Mouse (Mus musculus): Measurements from ENCODE around the gene Myadm. TPM values are rescaled to one million over a fixed set of nuclear protein-coding genes. Genes with fewer than 3 reads are reported as not detected.

Myadm gene
- total and polyA plus RNA-seq, 3 experiments: 4.4 to 22.6 (median 4.6) TPM

DNA sequence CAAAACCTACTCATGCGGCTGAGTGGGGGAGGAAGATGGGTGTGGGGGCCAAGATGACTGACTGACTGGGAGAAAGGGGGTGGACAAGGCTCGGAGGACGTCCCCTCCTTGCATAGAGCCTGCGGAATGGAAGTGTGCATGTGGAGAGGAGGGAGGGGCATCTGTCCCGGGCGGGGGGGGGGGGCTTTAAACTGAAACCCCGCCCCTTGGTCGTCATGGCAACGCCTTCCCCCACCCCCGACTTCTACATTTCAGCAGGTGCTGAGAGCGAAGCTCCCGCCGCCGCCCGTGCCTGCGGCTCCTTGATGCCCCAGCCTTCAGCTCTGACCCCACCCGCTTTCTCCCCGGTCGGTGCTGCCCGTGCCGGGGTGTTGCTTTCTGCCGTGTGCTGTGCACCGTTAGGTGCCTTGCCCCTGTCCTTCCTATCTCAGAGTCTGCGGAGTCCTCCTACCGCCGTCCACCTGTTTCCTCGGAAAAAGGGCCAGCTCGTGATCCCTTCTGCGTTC lies 14.4 kb downstream of the Myadm start:
- dilution Hi-C loops (cut with MboI; ENCODE audit: extremely low pct_ligation_motif_present, extremely low pct_unique_long_range_greater_than_20kb, low sequenced_read_pairs): no loop called here
- H3K4me3 ChIP-seq (replicated peaks in 1 of 3; ENCODE audit: low read depth in 2 of 3, low read length in 2 of 3, poor library complexity in 1 of 3): peak overlapping the region; percentile 6 to 38 (median 15)
- TF ChIP-seq RAD21 (IDR thresholded peaks at IDR 0.05; ENCODE audit: low read depth, low read length): no peak
- no peak for TF ChIP-seq USF2 (conservative IDR thresholded peaks at IDR 0.05; ENCODE audit: low read depth, low read length)
- peak; percentile 65 for TF ChIP-seq MXI1 (IDR thresholded peaks at IDR 0.05; ENCODE audit: low read depth, low read length)
- no peak for TF ChIP-seq MAFK (IDR thresholded peaks at IDR 0.05; ENCODE audit: insufficient replicate concordance, low read length)
- TF ChIP-seq TBP (conservative IDR thresholded peaks at IDR 0.05; ENCODE audit: low read depth, low read length): no peak
- TF ChIP-seq JUN (IDR thresholded peaks at IDR 0.05; ENCODE audit: insufficient read depth, low read depth, low read length): no peak
- TF ChIP-seq SMC3 (IDR thresholded peaks at IDR 0.05; ENCODE audit: low read depth, low read length): no peak
- no peak for TF ChIP-seq EP300 (IDR thresholded peaks at IDR 0.05; ENCODE audit: low read length)
- TF ChIP-seq SIN3A (IDR thresholded peaks at IDR 0.05; ENCODE audit: low read length): peak; percentile 43; the same call in 1 of the 2 replicates
- TF ChIP-seq ZNF384 (IDR thresholded peaks at IDR 0.05; ENCODE audit: low read depth, low read length): no peak
- TF ChIP-seq MAX (IDR thresholded peaks at IDR 0.05; ENCODE audit: low read length): no peak
- no peak for TF ChIP-seq TCF12 (IDR thresholded peaks at IDR 0.05; ENCODE audit: low read depth, low read length)
- no peak for TF ChIP-seq ZMIZ1 (IDR thresholded peaks at IDR 0.05; ENCODE audit: low read depth, low read length)
- TF ChIP-seq ETS1 (conservative IDR thresholded peaks at IDR 0.05; ENCODE audit: low read depth, low read length): no peak
- no peak for TF ChIP-seq UBTF (IDR thresholded peaks at IDR 0.05; ENCODE audit: low read depth, low read length)
- no peak for TF ChIP-seq MEF2A (IDR thresholded peaks at IDR 0.05; ENCODE audit: borderline replicate concordance, low read depth, low read length)
- no peak for TF ChIP-seq ELF1 (IDR thresholded peaks at IDR 0.05; ENCODE audit: low read depth, low read length)
- no peak for TF ChIP-seq CTCF (conservative IDR thresholded peaks at IDR 0.05 in 1 of 2, IDR thresholded peaks at IDR 0.05 in 1 of 2; ENCODE audit: low read depth in 2 of 2, low read length in 2 of 2)
- no peak for TF ChIP-seq RCOR1 (conservative IDR thresholded peaks at IDR 0.05; ENCODE audit: low read depth, low read length)
- no peak for TF ChIP-seq ZC3H11A (IDR thresholded peaks at IDR 0.05; ENCODE audit: low read depth, low read length)
- no peak for TF ChIP-seq POLR2AphosphoS2 (IDR thresholded peaks at IDR 0.05; ENCODE audit: low read depth, low read length)
- no peak for TF ChIP-seq GABPA (IDR thresholded peaks at IDR 0.05; ENCODE audit: insufficient replicate concordance, low read depth, low read length)
- no peak for TF ChIP-seq JUND (conservative IDR thresholded peaks at IDR 0.05; ENCODE audit: low read depth, low read length)
- no peak for TF ChIP-seq CHD1 (IDR thresholded peaks at IDR 0.05; ENCODE audit: low read depth, low read length)
- no peak for TF ChIP-seq HCFC1 (IDR thresholded peaks at IDR 0.05; ENCODE audit: low read depth, low read length)
- peak; percentile 84 for TF ChIP-seq BHLHE40 (IDR thresholded peaks at IDR 0.05; ENCODE audit: low read depth, low read length)

More for the DNA sequence above, 14.4 kb downstream of the Myadm start:
- no peak overlapping the region for H3K9ac ChIP-seq (ENCODE audit: insufficient read depth, low read depth)
- in situ Hi-C loops (cut with MboI; ENCODE audit: low pct_ligation_motif_present, low pct_unique_long_range_greater_than_20kb, low sequenced_read_pairs): no loop called here
- H3K4me2 ChIP-seq (ENCODE audit: insufficient read depth, low read depth, poor library complexity, severe bottlenecking): peak overlapping the region; percentile 93
- DNase-seq (ENCODE audit: extremely low read depth): no peak
- H3K79me2 ChIP-seq (replicated peaks; ENCODE audit: control insufficient read depth, extremely low read depth, insufficient read depth, poor library complexity, severe bottlenecking): no peaks in the 10 kb centered on the region
- H3K27ac ChIP-seq (ENCODE audit: insufficient read depth, low read depth): no peak overlapping the region
- no peaks in the 10 kb centered on the region for H3K9me3 ChIP-seq (replicated peaks; ENCODE audit: low read length)
- peaks cover 2% of the 10 kb centered on the region for H3K27me3 ChIP-seq (replicated peaks)
- H3K36me3 ChIP-seq (replicated peaks in 1 of 2; ENCODE audit: control insufficient read depth in 1 of 2, insufficient read depth in 1 of 2, low read length in 1 of 2): peaks cover 0 to 24% of the 10 kb centered on the region in 2 experiments
- peaks cover 6 to 44% of the 10 kb centered on the region in 2 experiments for H3K4me1 ChIP-seq (ENCODE audit: control insufficient read depth in 1 of 2, insufficient read depth in 2 of 2)
